Comparison of ENCODE assay signal across 8 mouse cellular contexts in the genomic region with DNA sequence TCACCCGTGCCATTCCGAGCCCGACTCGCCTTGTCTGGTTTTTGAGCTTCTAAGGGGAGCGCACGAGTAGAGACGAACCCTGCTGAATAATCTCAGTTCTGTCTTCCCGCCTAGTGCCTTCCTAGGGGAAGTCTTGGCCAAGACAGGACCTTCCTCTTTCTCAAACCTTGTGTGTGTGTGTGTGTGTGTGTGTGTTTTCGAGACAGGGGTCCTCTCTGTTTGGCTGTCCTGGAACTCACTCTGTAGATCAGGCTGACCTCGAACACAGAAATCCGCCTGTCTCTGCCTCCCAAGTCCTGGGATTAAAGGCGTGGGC. TPM values are rescaled to one million over a fixed set of nuclear protein-coding genes. Genes with fewer than 3 reads are reported as not detected.
DNase-seq lines count a peak whose midpoint lies in the region; ATAC-seq and TF ChIP-seq lines count a peak whose summit lies in the region.

No protein-coding gene starts in this region.

- ATAC-seq in embryonic facial prominence, embryonic 13.5 days (ENCODE audit: insufficient number of reproducible peaks, insufficient read depth, low FRiP score, low TSS enrichment, low read depth), result no peak
- ATAC-seq in neural tube, embryonic 12.5 days (ENCODE audit: low FRiP score, low read depth), result no peak

- H3K4me2 ChIP-seq in embryonic facial prominence, embryonic 13.5 days, result peak overlapping the region; percentile 71
- H3K4me2 ChIP-seq in neural tube, embryonic 12.5 days (replicated peaks), result peak overlapping the region; percentile 79

- H3K27me3 ChIP-seq in embryonic facial prominence, embryonic 13.5 days, result no peaks in the 10 kb centered on the region
- no peaks in the 10 kb centered on the region for H3K27me3 ChIP-seq in limb, embryonic 10.5 days (ENCODE audit: low read depth, poor library complexity, severe bottlenecking)
- H3K27me3 ChIP-seq in neural tube, embryonic 12.5 days (replicated peaks), result no peaks in the 10 kb centered on the region

- intact Hi-C loops in left cerebral cortex, adult 2 months (cut with DNase I), result no loop called here

- 4% methylated on average over 12 of the region's 12 CpGs for WGBS in embryonic facial prominence, embryonic 13.5 days
- WGBS in limb, embryonic 10.5 days, result 2% methylated on average over 12 of the region's 12 CpGs
- 5% methylated on average over 12 of the region's 12 CpGs for WGBS in neural tube, embryonic 12.5 days

- no peaks in the 10 kb centered on the region for H3K9me3 ChIP-seq in embryonic facial prominence, embryonic 13.5 days
- H3K9me3 ChIP-seq in limb, embryonic 10.5 days (replicated peaks), result no peaks in the 10 kb centered on the region
- H3K9me3 ChIP-seq in neural tube, embryonic 12.5 days, result no peaks in the 10 kb centered on the region

- peaks cover 6% of the 10 kb centered on the region for H3K36me3 ChIP-seq in embryonic facial prominence, embryonic 13.5 days
- peaks cover 20% of the 10 kb centered on the region for H3K36me3 ChIP-seq in limb, embryonic 10.5 days
- H3K36me3 ChIP-seq in neural tube, embryonic 12.5 days, result peaks cover 1% of the 10 kb centered on the region; the same call in 1 of the 2 replicates

- H3K4me3 ChIP-seq in left cerebral cortex, adult 2 months, result peak overlapping the region; percentile 88
- H3K4me3 ChIP-seq in embryonic facial prominence, embryonic 13.5 days, result peak overlapping the region; percentile 90
- H3K4me3 ChIP-seq in limb, embryonic 10.5 days, result peak overlapping the region; percentile 92
- peak overlapping the region; percentile 92 for H3K4me3 ChIP-seq in neural tube, embryonic 12.5 days

- H3K9ac ChIP-seq in embryonic facial prominence, embryonic 13.5 days, result peak overlapping the region; percentile 82
- peak overlapping the region; percentile 79 for H3K9ac ChIP-seq in neural tube, embryonic 12.5 days

- no peak for TF ChIP-seq CTCF in left cerebral cortex, adult 2 months (IDR thresholded peaks at IDR 0.05)

- peak overlapping the region; percentile 88 for H3K27ac ChIP-seq in left cerebral cortex, adult 2 months
- 0 out of 2 replicates have a peak overlapping the region, but pooled peaks have one; percentile 29 for H3K27ac ChIP-seq in embryonic facial prominence, embryonic 13.5 days
- peak overlapping the region; percentile 90 for H3K27ac ChIP-seq in limb, embryonic 10.5 days
- no peak overlapping the region for H3K27ac ChIP-seq in neural tube, embryonic 12.5 days

- peaks cover 10% of the 10 kb centered on the region for H3K4me1 ChIP-seq in embryonic facial prominence, embryonic 13.5 days
- H3K4me1 ChIP-seq in limb, embryonic 10.5 days, result peaks cover 18% of the 10 kb centered on the region
- H3K4me1 ChIP-seq in neural tube, embryonic 12.5 days, result peaks cover 17% of the 10 kb centered on the region

- DNase-seq in left cerebral cortex, adult 2 months (ENCODE audit: extremely low spot score in 1 of 2, low spot score in 2 of 2), result no peak
- DNase-seq in left cerebral cortex, adult 11 months (ENCODE audit: low spot score), result no peak
- DNase-seq in limb, embryonic 10.5 days (ENCODE audit: low spot score), result no peak
- no peak for DNase-seq in adrenal gland, postnatal 25 days
- no peak for DNase-seq in right cerebral cortex, postnatal 25 days
- DNase-seq in cerebellum, postnatal 14 days, result no peak

RNA-seq across cellular contexts. Expression of a gene that starts 7.8 kb away (rescaled TPM):
- 10 to 100 TPM; 48.4 to 50.0 TPM for total RNA-seq in left cerebral cortex, adult 2 months (2021)
- polyA plus RNA-seq in embryonic facial prominence, embryonic 13.5 days (2015; fragmentation: Nextera tagmentation; extraction: Ambion mirVana), result 23.4 and 26.3 TPM in 2 replicates
- polyA plus RNA-seq in limb, embryonic 10.5 days (2016; fragmentation: Nextera tagmentation; extraction: Ambion mirVana), result 20.4 and 25.1 TPM in 2 replicates
- polyA plus RNA-seq in neural tube, embryonic 12.5 days (2016; fragmentation: Nextera tagmentation; extraction: Ambion mirVana), result 17.2 and 19.2 TPM in 2 replicates
- 27.4 and 39.2 TPM in 2 replicates for total RNA-seq in adrenal gland, postnatal 25 days (2021)

RNA-seq across cellular contexts. Expression of a gene that starts 25.2 kb away (rescaled TPM):
- total RNA-seq in left cerebral cortex, adult 2 months (2021), result 10 to 100 TPM; 74.7 to 80.7 TPM
- 16.7 and 17.0 TPM in 2 replicates for polyA plus RNA-seq in embryonic facial prominence, embryonic 13.5 days (2015; fragmentation: Nextera tagmentation; extraction: Ambion mirVana)
- polyA plus RNA-seq in limb, embryonic 10.5 days (2016; fragmentation: Nextera tagmentation; extraction: Ambion mirVana), result 8.5 and 9.8 TPM in 2 replicates
- 32.7 and 34.7 TPM in 2 replicates for polyA plus RNA-seq in neural tube, embryonic 12.5 days (2016; fragmentation: Nextera tagmentation; extraction: Ambion mirVana)
- 40.9 and 42.2 TPM in 2 replicates for total RNA-seq in adrenal gland, postnatal 25 days (2021)

RNA-seq across cellular contexts. Expression of a gene that starts 39.4 kb away (rescaled TPM):
- 10 to 100 TPM; 40.9 to 50.4 TPM for total RNA-seq in left cerebral cortex, adult 2 months (2021)
- 43.4 and 49.4 TPM in 2 replicates for polyA plus RNA-seq in embryonic facial prominence, embryonic 13.5 days (2015; fragmentation: Nextera tagmentation; extraction: Ambion mirVana)
- polyA plus RNA-seq in limb, embryonic 10.5 days (2016; fragmentation: Nextera tagmentation; extraction: Ambion mirVana), result 65.7 and 73.8 TPM in 2 replicates
- 44.4 and 44.7 TPM in 2 replicates for polyA plus RNA-seq in neural tube, embryonic 12.5 days (2016; fragmentation: Nextera tagmentation; extraction: Ambion mirVana)
- total RNA-seq in adrenal gland, postnatal 25 days (2021), result 29.8 and 42.5 TPM in 2 replicates

RNA-seq across cellular contexts. Expression of a gene that starts 40.4 kb away (rescaled TPM):
- 10 to 100 TPM; 28.8 to 30.1 TPM for total RNA-seq in left cerebral cortex, adult 2 months (2021)
- polyA plus RNA-seq in embryonic facial prominence, embryonic 13.5 days (2015; fragmentation: Nextera tagmentation; extraction: Ambion mirVana), result 31.1 and 31.7 TPM in 2 replicates
- 45.5 and 52.8 TPM in 2 replicates for polyA plus RNA-seq in limb, embryonic 10.5 days (2016; fragmentation: Nextera tagmentation; extraction: Ambion mirVana)
- polyA plus RNA-seq in neural tube, embryonic 12.5 days (2016; fragmentation: Nextera tagmentation; extraction: Ambion mirVana), result 32.7 and 36.4 TPM in 2 replicates
- 19.7 and 23.0 TPM in 2 replicates for total RNA-seq in adrenal gland, postnatal 25 days (2021)

RNA-seq across cellular contexts. Expression of a gene that starts 41.3 kb away (rescaled TPM):
- 1 to 10 TPM; 5.9 to 8.6 TPM for total RNA-seq in left cerebral cortex, adult 2 months (2021)
- polyA plus RNA-seq in embryonic facial prominence, embryonic 13.5 days (2015; fragmentation: Nextera tagmentation; extraction: Ambion mirVana), result 29.6 and 29.7 TPM in 2 replicates
- polyA plus RNA-seq in limb, embryonic 10.5 days (2016; fragmentation: Nextera tagmentation; extraction: Ambion mirVana), result 8.9 and 11.4 TPM in 2 replicates
- 24.0 and 24.6 TPM in 2 replicates for polyA plus RNA-seq in neural tube, embryonic 12.5 days (2016; fragmentation: Nextera tagmentation; extraction: Ambion mirVana)
- 11.3 and 11.6 TPM in 2 replicates for total RNA-seq in adrenal gland, postnatal 25 days (2021)
